Mouse (Mus musculus) ovary, adult 18-20 months (tissue): ENCODE data around the gene Adamts10.

Experiments used
- DNase-seq: peaks from one replicate; pipeline ENCODE4 v3.0.0; 2022; ENCODE audit warnings: low spot score, mixed read lengths

Gene Adamts10

DNA sequence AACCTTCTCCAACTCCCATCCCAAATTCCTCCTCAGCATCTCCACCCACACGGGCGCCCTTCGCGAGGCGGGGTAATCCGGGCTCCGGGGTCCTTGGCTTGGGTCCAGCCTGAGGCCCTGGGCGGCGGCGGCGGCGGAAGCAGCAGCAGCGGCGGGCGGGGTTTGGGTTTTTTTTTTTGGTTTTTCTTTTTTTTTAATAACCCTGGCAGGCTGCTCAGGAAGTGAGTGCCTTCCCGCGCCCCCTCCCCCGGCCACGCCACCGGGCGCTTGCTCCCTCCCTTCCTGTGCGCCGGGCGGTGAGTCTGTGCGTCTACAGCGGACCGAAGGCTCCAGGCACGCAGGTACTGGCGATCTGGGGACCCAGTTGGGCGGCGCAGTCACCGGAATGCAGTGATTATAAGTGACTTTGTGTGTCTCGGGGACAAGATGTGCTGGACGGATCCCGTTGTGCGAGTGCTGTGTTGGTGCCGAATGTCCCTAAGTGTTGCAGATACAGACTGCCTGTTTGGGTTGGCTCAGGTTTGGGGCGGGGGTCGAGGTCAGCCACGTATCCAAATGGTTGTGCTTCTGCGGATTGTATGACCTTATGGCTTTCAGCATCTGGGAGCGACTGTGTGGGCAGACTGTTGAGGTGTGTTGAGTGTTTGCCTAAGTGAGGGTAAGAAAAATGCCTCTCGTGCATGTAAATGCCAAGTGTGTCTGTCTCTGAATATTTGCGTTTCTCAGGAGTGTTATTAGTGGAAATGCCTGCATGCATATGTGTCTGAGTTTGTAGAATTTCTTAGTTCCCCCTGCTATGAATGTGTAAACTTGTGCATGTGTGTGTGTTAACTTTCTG lies at the start of gene Adamts10:
Gene Adamts10, plus strand, starts transcription at position 287 of the 838 bp plus-strand sequence.
- DNase-seq: peak; percentile 81

DNA sequence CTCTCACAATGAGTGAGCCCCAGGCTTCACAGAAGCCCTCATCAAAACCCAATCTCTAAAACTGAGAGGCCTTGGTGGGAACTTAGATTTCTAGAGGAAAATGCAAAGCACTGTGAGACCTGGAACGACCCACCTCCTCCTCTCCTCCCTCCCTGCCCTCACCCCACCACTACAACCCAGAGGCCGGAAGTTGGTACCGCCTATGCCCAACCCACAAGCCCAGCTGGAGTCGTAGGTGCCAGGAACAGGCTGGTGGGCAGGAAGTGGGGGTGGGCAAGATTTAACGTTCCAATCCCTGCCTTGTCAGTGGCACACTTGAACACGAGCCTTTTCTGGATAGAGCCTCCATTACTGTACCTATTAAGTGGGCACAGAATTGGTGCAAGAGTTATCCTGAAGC lies 40.0 kb upstream of the Adamts10 start:
- no peak for DNase-seq

DNA sequence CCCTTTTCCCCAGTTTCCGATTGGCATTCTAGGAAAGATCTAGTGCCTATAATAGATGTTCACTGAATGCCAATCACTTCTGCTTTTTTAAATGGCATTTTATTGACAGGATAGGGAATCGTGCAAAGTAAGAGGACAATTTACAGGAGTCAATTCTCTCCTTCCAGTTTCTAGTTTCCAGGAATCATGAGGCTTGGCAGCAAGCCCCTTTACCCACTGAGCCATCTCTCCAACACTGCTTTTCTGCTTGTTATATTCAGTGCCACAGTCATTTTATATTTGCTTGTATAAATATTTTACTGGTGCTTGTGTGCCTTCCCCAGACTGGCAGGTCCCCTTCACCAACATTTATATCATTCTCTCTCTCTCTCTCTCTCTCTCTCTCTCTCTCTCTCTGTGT lies 36.8 kb upstream of the Adamts10 start:
- DNase-seq: no peak

DNA sequence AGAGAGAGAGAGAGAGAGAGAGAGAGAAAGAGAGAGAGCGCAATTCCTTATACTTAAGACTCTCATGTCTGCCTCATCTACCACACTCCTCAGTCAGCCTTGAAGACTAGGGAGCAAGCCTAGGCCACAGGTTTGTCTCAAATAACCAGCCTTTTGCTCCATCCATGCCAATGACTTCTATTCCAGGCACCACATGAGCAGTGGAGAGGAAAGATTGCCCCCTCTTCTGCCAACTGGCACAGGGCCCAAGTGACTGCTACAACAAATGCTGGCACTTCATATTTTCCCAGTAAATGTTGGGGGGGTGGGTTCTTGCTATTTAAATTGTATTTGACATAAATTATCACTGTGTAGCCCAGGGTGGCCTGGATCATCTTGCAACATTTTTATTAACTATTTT lies 36.4 kb upstream of the Adamts10 start:
- DNase-seq: no peak

DNA sequence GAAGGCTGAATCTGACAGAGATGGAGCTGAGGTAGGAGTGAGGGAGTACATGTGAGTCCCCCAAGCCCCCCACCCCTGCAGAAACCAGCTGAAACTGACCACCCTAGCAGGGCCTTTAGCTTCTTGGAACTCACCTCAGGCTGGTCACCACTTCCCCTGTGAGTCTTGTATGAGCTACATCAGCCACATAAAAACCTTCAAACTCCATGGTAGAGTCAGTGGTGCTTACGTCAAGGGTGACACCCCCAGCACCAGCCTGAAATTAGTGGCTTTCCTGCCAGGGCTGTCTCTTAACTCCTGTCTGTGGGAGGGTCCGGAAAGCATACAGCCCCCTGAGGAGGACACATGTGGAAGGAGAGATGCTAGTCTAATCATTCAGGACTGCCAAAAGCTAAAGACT lies 32.6 kb upstream of the Adamts10 start:
- DNase-seq: no peak

DNA sequence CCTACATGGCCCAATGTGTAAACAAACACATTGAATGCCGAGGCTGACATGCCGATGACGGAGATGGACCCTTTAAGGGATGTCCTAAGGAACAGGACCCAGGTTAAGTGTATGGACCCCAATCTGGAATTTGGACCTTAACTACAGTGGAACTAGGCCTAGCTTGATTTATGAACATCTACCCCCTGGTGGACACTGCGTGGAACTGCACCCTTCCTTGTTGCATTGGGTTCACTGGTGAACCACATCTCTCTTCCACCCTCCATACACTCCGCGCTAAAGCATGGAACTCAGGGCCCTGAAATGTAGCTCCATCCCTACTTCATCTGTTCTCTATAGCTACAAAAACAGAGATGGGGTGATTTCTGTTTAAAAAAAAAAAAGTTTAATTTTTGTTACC lies 30.9 kb upstream of the Adamts10 start:
- no peak for DNase-seq

DNA sequence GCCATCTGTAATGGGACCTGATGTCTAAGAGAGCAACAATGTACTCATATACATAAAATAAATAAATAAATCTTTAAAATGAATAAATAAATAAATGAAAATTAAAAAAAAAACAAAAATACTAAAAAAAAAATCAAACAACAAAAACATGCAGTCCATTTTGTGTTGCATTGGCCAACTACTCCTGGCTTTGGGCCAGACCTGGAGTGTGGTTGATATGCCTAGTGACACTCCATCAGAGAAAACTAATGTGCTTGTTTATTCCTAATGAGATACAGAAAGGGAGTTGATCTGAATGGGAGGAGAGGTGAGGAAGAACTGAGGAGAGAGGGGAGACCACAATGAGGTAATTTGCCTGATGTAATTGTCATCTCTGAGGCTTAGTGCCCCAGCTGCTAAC lies 29.4 kb upstream of the Adamts10 start:
- no peak for DNase-seq

DNA sequence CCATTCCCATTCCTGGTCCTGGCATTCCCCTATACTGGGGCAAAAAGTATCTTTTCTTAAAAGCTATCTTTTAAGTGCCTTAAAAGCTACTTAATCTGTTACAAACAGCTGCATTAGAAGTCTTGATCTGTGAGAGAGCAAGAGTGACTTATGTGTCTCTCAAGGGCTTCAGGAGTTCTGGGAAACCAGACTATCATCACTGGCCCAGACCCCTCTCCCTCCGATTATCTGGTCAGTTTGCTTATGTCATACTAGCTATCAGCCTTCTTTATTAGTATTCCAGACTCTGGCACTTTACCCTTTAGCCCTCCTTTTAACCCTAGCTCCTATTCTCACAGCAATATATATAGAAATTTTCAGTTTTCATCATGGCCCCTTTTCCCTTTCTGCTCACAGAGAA lies 25.1 kb upstream of the Adamts10 start:
- DNase-seq: no peak

DNA sequence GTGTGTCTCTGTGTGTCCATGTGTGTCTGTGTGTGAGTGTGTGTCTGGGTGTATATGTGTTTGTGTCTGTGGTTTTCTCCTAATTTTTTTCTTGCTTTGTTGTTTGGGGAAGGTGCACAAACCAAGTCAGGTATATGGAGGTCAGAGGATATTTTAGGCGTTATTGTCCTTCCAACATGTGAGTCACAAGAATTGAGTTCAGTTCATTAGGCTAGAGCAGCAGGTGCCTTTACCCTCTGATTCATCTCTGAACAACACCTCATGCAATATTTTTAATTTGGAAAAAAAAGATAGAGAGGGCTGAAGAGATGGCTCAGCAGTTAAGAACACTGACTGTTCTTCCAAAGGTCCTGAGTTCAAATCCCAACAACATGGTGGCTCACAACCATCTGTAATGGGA lies 15.6 kb upstream of the Adamts10 start:
- no peak for DNase-seq

DNA sequence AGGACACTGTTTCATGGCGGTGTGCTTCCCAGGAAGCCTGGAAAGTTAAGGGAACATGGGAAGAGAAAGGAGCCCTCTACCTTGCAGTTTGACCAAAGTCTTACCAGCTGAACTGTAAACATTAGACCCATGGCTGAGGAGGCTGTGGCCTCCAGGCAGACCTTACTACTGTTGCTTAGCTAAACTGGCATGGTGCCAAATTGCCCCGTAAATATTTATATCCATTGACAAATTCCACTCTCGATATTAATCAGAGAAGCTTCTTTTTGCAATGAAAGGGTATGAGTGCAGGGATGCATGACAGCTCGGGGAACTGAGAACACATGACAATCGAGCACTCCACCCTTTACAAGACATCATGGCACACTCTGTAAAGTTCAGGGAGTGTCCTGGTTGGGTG lies 13.8 kb upstream of the Adamts10 start:
- DNase-seq: no peak

DNA sequence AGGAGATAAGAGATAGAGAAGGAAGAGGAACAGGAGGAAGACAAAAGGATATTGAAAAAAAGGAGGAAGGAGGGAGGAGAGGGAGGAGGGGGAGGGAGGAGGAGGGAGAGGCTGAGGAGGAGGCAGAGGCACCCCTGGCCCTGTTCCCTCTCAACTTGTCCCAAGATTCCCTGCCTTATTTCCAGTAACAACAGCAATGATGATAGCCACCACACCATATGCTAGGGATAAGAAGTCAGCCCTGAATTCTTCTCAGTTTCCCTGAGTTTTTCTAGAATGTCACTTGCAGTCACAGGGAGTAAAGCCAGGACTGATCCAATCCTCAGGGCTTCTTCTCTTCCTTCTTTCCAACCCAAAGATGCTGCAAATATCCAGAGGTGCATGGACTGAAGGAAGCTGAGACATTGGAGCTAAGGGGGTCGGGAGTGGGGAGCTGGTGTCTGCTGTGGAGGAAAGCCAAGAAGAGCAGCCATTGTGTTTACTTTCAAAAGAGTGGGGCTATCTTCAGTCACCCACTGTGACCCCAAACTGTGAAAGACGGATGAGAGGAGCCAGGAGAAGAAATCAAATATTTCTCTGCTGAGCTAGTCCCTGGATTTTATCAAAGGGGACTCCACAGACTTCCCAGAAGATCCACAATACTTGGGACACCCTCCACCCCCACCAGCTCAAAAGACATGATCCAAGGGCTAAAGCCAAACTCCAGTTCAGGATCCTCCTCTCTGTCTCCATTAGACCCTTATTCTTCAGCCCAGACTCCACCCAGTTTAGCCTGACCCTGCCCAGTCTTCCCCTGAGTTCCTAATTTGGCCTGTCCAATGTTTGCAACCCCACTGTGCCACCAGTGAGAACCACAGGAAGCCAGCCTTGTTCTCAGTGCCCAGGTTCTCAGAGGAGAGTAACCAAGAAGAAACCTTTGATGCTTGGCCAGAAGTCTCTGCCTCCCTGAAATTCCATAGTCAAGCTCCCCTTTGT lies 11.3 kb upstream of the Adamts10 start:
- DNase-seq: no peak

DNA sequence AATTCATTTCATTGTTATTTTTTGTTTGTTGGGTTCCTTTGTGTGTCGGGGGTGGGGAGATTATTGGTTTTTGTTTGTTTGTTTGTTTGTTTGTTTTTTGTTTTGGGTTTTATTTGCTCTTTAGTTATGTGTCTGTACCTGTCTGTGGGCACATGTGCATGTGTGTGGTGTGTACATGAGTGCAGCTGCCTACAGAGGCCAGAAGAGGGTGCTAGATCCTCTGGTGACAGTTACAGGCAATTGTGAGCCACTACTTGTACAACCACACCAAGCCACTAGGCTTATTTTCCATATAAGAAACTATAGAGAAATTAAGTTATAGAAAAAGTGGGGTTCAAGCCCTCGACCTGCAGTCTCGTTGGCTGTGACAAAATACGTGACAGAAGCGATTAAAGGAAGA lies 10.1 kb upstream of the Adamts10 start:
- no peak for DNase-seq

DNA sequence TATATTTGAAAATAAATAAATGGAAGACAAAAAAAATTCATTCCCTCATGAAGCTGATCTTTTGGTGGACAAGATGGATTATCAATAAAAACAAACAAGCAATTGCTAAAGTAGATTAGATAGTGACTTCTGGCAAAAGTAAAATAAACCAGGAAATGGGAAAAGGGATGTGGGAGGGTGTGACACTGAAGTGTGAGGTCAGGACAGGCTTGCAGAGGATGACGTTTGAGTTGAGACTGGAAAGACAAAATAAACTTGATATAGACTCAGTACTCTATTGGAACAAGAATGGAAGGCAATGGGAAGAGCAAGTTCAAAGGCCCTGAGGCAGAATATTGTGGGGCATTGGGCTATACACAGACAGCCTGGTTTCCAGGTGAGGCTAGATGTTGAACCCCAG lies 3.6 kb upstream of the Adamts10 start:
- DNase-seq: no peak

DNA sequence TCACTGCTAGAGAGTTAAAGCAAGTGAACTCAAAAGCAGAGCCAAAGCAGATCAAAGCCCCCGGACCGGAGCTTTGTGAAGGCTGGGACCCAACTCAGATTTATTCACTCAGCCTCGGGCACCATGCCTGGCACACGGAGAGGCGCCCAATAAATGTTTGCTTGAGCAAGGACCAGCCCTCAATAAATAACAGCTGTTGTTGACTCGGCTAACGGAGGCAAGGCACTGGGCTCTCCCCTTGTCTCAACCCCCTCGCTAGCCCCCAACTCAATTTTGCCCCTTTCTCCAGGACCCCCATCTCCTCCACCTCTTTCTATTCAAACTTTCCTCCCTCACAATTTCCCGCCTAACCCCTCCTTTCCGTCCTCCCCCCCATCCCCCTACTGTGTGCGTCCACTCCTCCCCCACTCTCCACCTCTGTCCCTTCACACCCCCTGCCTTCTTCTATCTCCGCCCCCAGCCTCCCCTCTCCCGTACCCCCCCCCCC lies 530 bp upstream of the Adamts10 start:
- DNase-seq: no peak

DNA sequence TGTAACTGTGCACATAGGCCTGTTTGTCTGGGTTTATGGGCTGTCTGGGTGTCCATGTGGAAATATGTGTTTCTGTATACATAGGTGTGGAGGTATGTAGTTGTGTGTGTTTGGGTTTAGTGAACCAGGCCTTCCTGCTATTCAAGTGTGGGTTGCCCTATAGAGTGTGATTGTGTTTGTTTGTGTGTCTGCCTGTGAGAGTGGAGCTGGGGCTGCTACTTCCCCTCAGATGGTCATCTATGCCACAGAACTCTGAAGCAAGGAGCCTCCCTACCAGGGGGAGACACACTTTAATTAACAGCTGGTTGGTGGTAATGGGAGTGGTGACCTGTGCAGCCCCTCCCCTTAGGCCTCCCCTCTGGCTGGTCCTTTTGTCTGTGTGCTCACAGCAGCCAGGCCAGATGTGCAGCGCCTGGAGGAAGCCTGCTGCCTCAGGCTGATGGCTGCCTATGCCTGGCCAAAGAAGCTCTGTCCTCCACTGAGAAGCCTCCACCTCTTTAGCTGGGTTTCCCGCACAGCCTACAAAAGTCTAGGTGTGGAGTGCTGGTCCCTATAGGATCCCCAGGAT lies 886 bp downstream of the Adamts10 start:
- DNase-seq: no peak

DNA sequence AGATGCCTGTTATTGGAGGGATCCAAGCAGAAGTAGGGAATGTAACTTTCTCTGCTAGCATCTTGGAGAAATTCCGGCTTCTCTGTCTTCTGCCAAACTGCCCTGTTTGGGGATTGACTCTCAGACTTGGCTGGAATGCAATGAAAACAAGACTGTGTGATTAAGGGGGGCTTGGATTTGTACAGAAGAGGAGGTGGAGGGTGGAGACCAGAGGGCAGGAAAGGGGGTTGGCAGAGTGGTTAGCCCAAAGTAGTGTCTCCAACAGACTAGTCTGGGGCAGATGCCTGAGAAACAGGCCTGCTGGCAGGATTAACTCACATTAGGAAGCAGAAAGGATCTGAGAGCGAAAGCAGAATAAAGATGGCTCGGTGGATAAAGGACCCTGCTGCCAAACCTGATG lies 2.5 kb downstream of the Adamts10 start:
- DNase-seq: peak; percentile 48

DNA sequence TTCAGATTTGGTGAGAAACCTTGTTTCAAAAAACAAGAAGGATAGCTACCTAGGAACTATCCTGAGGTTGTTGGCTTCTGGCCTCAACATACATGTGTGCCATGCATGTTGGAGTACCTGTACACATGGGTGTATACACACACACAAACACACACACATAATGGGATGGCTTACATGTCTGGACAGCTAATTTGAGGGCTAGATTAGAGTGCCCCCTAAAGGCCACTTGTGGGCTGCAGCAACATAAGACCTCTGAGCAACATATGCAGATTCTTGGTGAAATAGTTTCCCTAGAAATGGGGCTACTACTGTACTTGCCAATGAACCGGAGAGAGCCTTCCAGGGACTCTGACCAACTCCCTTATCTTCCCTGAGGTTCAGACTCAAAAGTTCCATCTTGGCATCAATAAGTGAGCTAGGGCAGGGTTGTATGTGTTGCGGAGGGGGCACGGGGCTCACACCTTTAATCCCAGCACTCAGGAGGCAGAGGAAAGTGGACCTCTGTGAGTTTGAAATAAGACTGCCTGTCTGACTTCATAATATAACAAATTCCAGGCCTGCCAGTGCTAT lies 15.2 kb downstream of the Adamts10 start:
- DNase-seq: no peak

DNA sequence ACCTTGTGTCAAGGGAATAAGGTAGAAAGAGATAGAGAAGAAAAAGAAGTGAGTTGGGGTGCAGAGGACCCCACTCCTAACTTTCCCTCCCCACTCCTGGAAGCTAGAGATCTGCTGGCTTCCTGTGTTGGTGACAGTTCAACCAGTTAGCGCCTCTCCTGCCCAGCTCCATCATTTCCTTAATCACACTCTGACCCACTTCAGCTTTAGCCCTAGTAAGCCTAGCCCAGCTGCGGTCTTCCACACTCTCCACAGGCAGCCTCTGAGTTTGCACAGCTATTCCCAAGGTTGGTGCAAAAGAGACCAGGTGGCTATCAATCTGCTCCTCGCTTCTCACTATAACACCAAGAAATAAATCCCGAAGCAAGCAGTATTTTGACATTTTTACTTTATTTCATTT lies 15.9 kb downstream of the Adamts10 start:
- no peak for DNase-seq

DNA sequence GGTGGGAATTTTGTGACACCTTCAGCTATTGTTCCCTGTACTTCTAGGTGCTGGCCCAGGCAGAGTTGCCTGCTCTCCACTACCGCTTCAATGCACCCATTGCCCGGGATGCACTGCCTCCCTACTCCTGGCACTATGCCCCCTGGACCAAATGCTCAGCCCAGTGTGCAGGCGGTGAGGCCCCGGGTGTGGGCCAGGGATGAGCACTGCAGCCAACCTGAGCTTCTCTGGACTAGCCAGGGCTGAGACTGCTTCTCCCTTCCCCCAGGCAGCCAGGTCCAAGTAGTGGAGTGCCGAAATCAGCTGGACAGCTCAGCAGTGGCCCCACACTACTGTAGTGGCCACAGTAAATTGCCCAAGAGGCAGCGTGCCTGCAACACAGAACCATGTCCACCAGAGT lies 25.2 kb downstream of the Adamts10 start:
- DNase-seq: no peak

DNA sequence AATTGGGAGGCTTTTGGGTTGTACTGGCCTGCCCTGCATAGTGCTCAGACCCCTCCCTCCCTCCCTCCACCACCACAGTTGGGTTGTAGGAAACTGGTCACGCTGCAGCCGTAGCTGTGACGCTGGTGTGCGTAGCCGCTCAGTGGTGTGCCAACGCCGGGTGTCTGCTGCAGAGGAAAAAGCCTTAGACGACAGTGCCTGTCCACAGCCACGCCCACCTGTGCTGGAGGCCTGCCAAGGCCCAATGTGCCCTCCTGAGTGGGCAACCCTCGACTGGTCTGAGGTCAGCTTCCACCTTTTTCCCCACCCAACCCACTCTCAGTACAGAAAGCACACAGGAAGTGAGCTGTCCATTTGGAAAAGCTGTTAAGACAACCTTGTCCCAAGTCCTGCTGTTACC lies 26.4 kb downstream of the Adamts10 start:
- no peak for DNase-seq

DNA sequence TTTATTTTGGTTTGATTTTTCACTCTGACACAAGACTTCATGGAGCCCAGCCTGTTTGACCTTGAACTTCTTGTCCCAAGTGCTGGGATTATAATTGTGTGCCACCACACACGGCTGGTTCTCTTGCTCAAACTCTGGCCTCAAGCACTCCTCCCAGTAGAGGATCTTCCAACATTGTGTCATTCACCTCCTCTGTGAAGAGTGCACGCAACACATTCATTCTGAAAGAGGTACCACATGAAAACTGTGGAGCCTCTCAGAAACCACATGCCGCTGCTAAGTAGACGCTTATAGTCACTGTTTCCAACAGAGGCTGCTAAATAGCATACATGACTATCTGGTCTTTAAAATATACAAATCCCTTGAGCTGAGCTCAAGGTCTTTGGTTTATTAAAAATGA lies 28.1 kb downstream of the Adamts10 start:
- DNase-seq: no peak

DNA sequence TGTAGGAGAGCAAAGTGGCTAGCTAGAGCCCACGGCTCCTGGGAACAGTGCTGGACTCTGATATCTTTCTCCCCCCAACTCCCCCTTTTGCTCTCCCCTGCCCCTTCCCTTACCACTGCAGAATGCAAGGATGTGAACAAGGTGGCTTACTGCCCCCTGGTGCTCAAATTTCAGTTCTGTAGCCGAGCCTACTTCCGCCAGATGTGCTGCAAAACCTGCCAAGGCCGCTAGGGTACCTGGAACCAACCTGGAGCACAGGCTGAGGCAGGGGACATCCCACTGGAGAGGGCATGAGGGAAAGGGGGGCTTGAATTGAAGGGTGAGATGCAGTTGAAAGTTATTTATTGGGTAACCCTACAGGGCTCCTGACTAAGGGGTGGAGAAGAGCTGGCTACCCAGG lies 29.0 kb downstream of the Adamts10 start:
- no peak for DNase-seq
